Mouse (Mus musculus) myocyte (in vitro differentiated cells): Measurements from ENCODE around the gene Klf9.

Source experiments
- MAX ChIP-seq: IDR thresholded peaks from one replicate; pipeline ENCODE4 v1.6.1; 2011; ENCODE audit warnings: low read depth, mild to moderate bottlenecking, control low read depth
- MYOD1 ChIP-seq, 3 experiments: IDR thresholded peaks; one replicate each; pipeline ENCODE4 v1.6.1; 2011; ENCODE audit warnings: control low read depth in 2 of 3, low read depth in 2 of 3, mild to moderate bottlenecking in 2 of 3, moderate library complexity in 1 of 3; ENCODE audit not compliant: insufficient read length in 2 of 3, control insufficient read depth in 1 of 3
- MYOG ChIP-seq, 3 experiments: IDR thresholded peaks; one replicate each; pipeline ENCODE4 v1.6.1; 2011; ENCODE audit warnings: control low read depth in 2 of 3, low read depth in 2 of 3, mild to moderate bottlenecking in 2 of 3; ENCODE audit not compliant: insufficient read length in 2 of 3, control insufficient read depth in 1 of 3, insufficient read depth in 1 of 3
- POLR2A ChIP-seq: IDR thresholded peaks from one replicate; pipeline ENCODE4 v1.6.1; 2011; ENCODE audit warnings: low read depth, mild to moderate bottlenecking, control low read depth, moderate library complexity; ENCODE audit not compliant: insufficient read length
- POLR2AphosphoS2 ChIP-seq: IDR thresholded peaks from one replicate; pipeline ENCODE4 v1.6.1; 2011; ENCODE audit warnings: low read depth, control low read depth; ENCODE audit not compliant: insufficient read length
- REST ChIP-seq: IDR thresholded peaks from one replicate; pipeline ENCODE4 v1.6.1; 2011; ENCODE audit warnings: mild to moderate bottlenecking, control low read depth, moderate library complexity; ENCODE audit not compliant: insufficient read depth, insufficient read length
- SRF ChIP-seq: IDR thresholded peaks from one replicate; pipeline ENCODE4 v1.6.1; 2011; ENCODE audit warnings: low read depth; ENCODE audit not compliant: control insufficient read depth, insufficient read length
- TCF12 ChIP-seq: IDR thresholded peaks from one replicate; pipeline ENCODE4 v1.6.1; 2011; ENCODE audit warnings: mild to moderate bottlenecking, control low read depth; ENCODE audit not compliant: poor library complexity, insufficient read depth, severe bottlenecking
- TCF3 ChIP-seq: IDR thresholded peaks from one replicate; pipeline ENCODE4 v1.6.1; 2011; ENCODE audit warnings: low read depth, control low read depth; ENCODE audit not compliant: insufficient read length
- USF1 ChIP-seq: IDR thresholded peaks from one replicate; pipeline ENCODE4 v1.6.1; 2011; ENCODE audit warnings: low read depth, mild to moderate bottlenecking, control low read depth, moderate library complexity

DNA sequence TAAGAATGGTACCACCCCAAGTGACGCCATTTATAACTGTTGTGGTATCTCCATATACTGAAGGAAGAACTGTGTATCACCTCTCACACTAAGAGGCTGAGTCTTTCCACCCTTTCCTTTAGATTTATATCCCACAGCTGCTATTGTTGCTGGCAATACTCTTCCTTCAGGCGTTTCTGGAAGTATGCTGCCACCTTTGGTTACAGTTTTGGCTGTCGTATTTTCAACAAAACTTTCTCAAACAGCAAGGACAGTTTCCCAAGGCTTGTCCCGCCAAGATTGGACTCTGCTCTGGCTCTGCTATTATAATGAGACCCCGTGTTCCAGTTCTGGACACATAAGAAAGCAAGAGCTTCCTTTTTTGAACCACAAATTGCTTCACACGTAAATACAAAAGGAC, 70.3 kb downstream of the Klf9 start:
- TF ChIP-seq POLR2A, result no peak
- no peak for TF ChIP-seq USF1
- no peak for TF ChIP-seq TCF3
- TF ChIP-seq MYOD1 (IDR thresholded peaks at IDR 0.05; ENCODE audit: control insufficient read depth in 1 of 3, insufficient read length in 2 of 3, low read depth in 2 of 3), result no peak
- TF ChIP-seq POLR2AphosphoS2, result no peak
- no peak for TF ChIP-seq MYOG (IDR thresholded peaks at IDR 0.05; ENCODE audit: control insufficient read depth in 1 of 3, insufficient read depth in 1 of 3, insufficient read length in 2 of 3, low read depth in 2 of 3)
- TF ChIP-seq TCF12, result no peak
- no peak for TF ChIP-seq SRF
- no peak for TF ChIP-seq MAX
- no peak for TF ChIP-seq REST
